Mouse (Mus musculus): ENCODE measurements around the gene Srgn.

DNA sequence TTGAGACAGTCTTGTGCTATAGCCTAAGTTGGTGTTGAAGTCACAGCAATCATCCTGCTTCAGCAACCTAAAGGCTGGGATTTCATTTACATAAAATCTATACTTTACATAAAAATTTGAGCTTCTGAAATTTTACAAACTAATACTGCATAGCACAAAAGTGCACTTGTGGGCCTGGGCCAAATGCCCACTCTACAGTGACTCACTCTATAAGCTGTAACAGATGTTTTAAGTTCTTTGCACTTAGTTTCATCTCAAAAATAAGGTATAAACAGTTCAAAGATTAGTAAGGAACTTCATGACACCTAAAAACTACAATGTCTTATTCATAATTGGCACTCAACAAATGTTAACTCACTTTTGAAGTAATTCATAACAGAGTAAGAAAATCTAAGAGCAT, 65.9 kb downstream of the Srgn start:
- TF ChIP-seq CTCF (IDR thresholded peaks at IDR 0.05; ENCODE audit: low read depth) (no peak), EP300 (IDR thresholded peaks at IDR 0.05; ENCODE audit: low read depth) (no peak)

Data from liver, embryonic 14.5 days (tissue).